Mouse (Mus musculus) adrenal gland, postnatal 4 days (tissue): ENCODE data around the gene Cpm. TPM values are rescaled to one million over a fixed set of nuclear protein-coding genes. Genes with fewer than 3 reads are reported as not detected.
"Not testable (repeated sequence)": the region's sequence is repeated elsewhere in the genome, so short reads cannot be mapped to it uniquely, and the experiment has no call there.

Experiments
- DNase-seq, 2 experiments: peaks; one replicate each; pipeline ENCODE4 v3.0.0; 2021 to 2022; ENCODE audit warnings: low spot score in 2 of 2, mixed read lengths in 2 of 2
- total RNA-seq, 2 experiments: library from RNA; stranded (reverse); gene quantifications; 2 replicates each; pipeline ENCODE4 v1.2.3; 2021

Cpm gene
- total RNA-seq, 2 experiments from 2014 or later: 24.4 to 25.3 TPM

- DNase-seq: no peak
These were observed 68.3 kb downstream of the Cpm start for GRCm38 (mm10) chr10:117697561-117698115.

GRCm38 (mm10) chr10:117698313-117699138 lies 69.2 kb downstream of the Cpm start:
- no peak for DNase-seq

GRCm38 (mm10) chr10:117699914-117700313 lies 70.6 kb downstream of the Cpm start:
- DNase-seq: no peak

- no peak for DNase-seq
These were observed 71.2 kb downstream of the Cpm start for GRCm38 (mm10) chr10:117700450-117700849.

- DNase-seq: no peak
These were observed 71.9 kb downstream of the Cpm start for GRCm38 (mm10) chr10:117701034-117701829.

GRCm38 (mm10) chr10:117702024-117702833 lies 72.9 kb downstream of the Cpm start:
- no peak for DNase-seq

GRCm38 (mm10) chr10:117703506-117703905 lies 74.2 kb downstream of the Cpm start:
- no peak for DNase-seq

- DNase-seq: not testable (repeated sequence)
These were observed 75.1 kb downstream of the Cpm start for GRCm38 (mm10) chr10:117704314-117704963.

- no peak for DNase-seq
These were observed 75.7 kb downstream of the Cpm start for GRCm38 (mm10) chr10:117704964-117705335.

- DNase-seq: no peak
These were observed 76.5 kb downstream of the Cpm start for GRCm38 (mm10) chr10:117705806-117706205.

- no peak for DNase-seq
These were observed 77.1 kb downstream of the Cpm start for GRCm38 (mm10) chr10:117706440-117706839.

GRCm38 (mm10) chr10:117707114-117707838 lies 78.0 kb downstream of the Cpm start:
- no peak for DNase-seq

GRCm38 (mm10) chr10:117708376-117708775 lies 79.1 kb downstream of the Cpm start:
- DNase-seq: no peak

- no peak for DNase-seq
These were observed 79.6 kb downstream of the Cpm start for GRCm38 (mm10) chr10:117708856-117709255.

- DNase-seq: no peak
These were observed 80.1 kb downstream of the Cpm start for GRCm38 (mm10) chr10:117709326-117709830.

- peak; percentile 55 to 73 for DNase-seq
These were observed 80.8 kb downstream of the Cpm start for GRCm38 (mm10) chr10:117709930-117710603.

- peak; percentile 97 to 98 for DNase-seq
These were observed 81.4 kb downstream of the Cpm start, which contains the start of gene Mdm2 for GRCm38 (mm10) chr10:117710604-117711141. TSS of gene Mdm2 (minus strand) at chr10:117710758.

- DNase-seq: no peak
These were observed 82.1 kb downstream of the Cpm start for GRCm38 (mm10) chr10:117711408-117711807.
